Mouse (Mus musculus) intestine, embryonic 15.5 days (tissue): ENCODE data around the gene Ndufs3. TPM values are rescaled to one million over a fixed set of nuclear protein-coding genes. Genes with fewer than 3 reads are reported as not detected.
A peak's percentile ranks its signal among the peaks of the same experiment; 100 is the strongest.

Experiments
- ATAC-seq: fragments of 200-750 bp; cut with Nextera tagmentation; 2 replicates; pipeline ENCODE4 v1.8.0; 2017; ENCODE audit warnings: moderate TSS enrichment, moderate library complexity
- H3K27ac ChIP-seq: fragments of 300-500 bp; sonication (generic); 2 replicates; pipeline ENCODE4 v1.5.1; 2015; ENCODE audit warnings: mild to moderate bottlenecking, inconsistent platforms
- H3K27me3 ChIP-seq: fragments of 300-500 bp; sonication (generic); replicated peaks from 2 replicates; pipeline ENCODE4 v1.6.1; 2015; ENCODE audit warnings: inconsistent platforms
- H3K36me3 ChIP-seq: fragments of 300-500 bp; sonication (generic); 2 replicates; pipeline ENCODE4 v1.6.1; 2015; ENCODE audit warnings: inconsistent platforms
- H3K4me1 ChIP-seq: fragments of 300-500 bp; sonication (generic); replicated peaks from 2 replicates; pipeline ENCODE4 v1.6.1; 2015; ENCODE audit warnings: inconsistent platforms
- H3K4me2 ChIP-seq: fragments of 300-500 bp; sonication (generic); replicated peaks from 2 replicates; pipeline ENCODE4 v1.6.1; 2015; ENCODE audit warnings: mild to moderate bottlenecking, inconsistent platforms
- H3K4me3 ChIP-seq: fragments of 300-500 bp; sonication (generic); replicated peaks from 2 replicates; pipeline ENCODE4 v1.5.1; 2015; ENCODE audit warnings: inconsistent platforms
- H3K9ac ChIP-seq: fragments of 300-500 bp; sonication (generic); 2 replicates; pipeline ENCODE4 v1.6.1; 2015; ENCODE audit warnings: inconsistent platforms
- H3K9me3 ChIP-seq: fragments of 300-500 bp; sonication (generic); 2 replicates; pipeline ENCODE4 v1.6.1; 2016; ENCODE audit warnings: inconsistent platforms
- WGBS: fragments of 180-500 bp; shearing (Covaris S2); methylation state at CpG from one replicate; pipeline ENCODE4 v1.1.7; 2015; 5-methylcytosine and 5-hydroxymethylcytosine counted together
- polyA plus RNA-seq: library from polyadenylated mRNA; unstranded; fragments of >200 nt; fragmentation: Nextera tagmentation; extraction: Ambion mirVana; gene quantifications from 2 replicates; pipeline ENCODE4 v1.2.1, GENCODE M21; 2015

Ndufs3 gene
- polyA plus RNA-seq, 1 experiment from 2014 or later: 282 TPM

GRCm38 (mm10) chr2:90845234-90845633, 59.4 kb downstream of the Ndufs3 start:
- whole genome bisulfite sequencing: 57% methylated on average over 5 of the region's 5 CpGs
- Histone ChIP-seq H3K9ac (no peak overlapping the region), H3K36me3 (no peaks in the 10 kb centered on the region), H3K4me1 (no peaks in the 10 kb centered on the region), H3K9me3 (no peaks in the 10 kb centered on the region), H3K4me3 (no peak overlapping the region), H3K27ac (0 out of 2 replicates have a peak overlapping the region, but pooled peaks have one; percentile 27), H3K27me3 (no peaks in the 10 kb centered on the region), H3K4me2 (peak overlapping the region; percentile 7; the same call in 1 of the 2 replicates)
- ATAC-seq: peak; percentile 66

Other genes with a start within 250 kb of the Ndufs3 start
- 43.4 and 43.7 TPM in 2 replicates for gene Nup160, start 227.6 kb downstream of the Ndufs3 start, polyA plus RNA-seq
- 67.0 and 71.5 TPM in 2 replicates for gene Fnbp4, start 159.5 kb downstream of the Ndufs3 start, polyA plus RNA-seq
- gene Agbl2, start 122.1 kb downstream of the Ndufs3 start, polyA plus RNA-seq: 0.44 and 0.57 TPM in 2 replicates
- 332 and 357 TPM in 2 replicates for gene Mtch2, start 57.7 kb downstream of the Ndufs3 start, polyA plus RNA-seq
- gene C1qtnf4, start 19.0 kb downstream of the Ndufs3 start, polyA plus RNA-seq: 6.9 and 8.8 TPM in 2 replicates
- gene Kbtbd4, start 87 bp downstream of the Ndufs3 start, polyA plus RNA-seq: 27.8 and 29.8 TPM in 2 replicates
- 81.3 and 82.3 TPM in 2 replicates for gene Celf1, start 35.6 kb upstream of the Ndufs3 start, polyA plus RNA-seq
- gene Rapsn, start 130.8 kb upstream of the Ndufs3 start, polyA plus RNA-seq: 1.2 and 1.5 TPM in 2 replicates
- 232 and 236 TPM in 2 replicates for gene Psmc3, start 149.2 kb upstream of the Ndufs3 start, polyA plus RNA-seq
- 26.5 and 32.4 TPM in 2 replicates for gene Slc39a13, start 165.6 kb upstream of the Ndufs3 start, polyA plus RNA-seq
- 7.9 and 8.9 TPM in 2 replicates for gene Spi1, start 177.6 kb upstream of the Ndufs3 start, polyA plus RNA-seq
- gene Mybpc3, start 213.3 kb upstream of the Ndufs3 start, polyA plus RNA-seq: 0.05 and 0.06 TPM in 2 replicates